ENCODE assay signal across 8 mouse cellular contexts in genomic region chr1:166048230-166048911, GRCm38 (mm10). TPM values are rescaled to one million over a fixed set of nuclear protein-coding genes. Genes with fewer than 3 reads are reported as not detected.
DNase-seq lines count a peak whose midpoint lies in the region; ATAC-seq and TF ChIP-seq lines count a peak whose summit lies in the region.

No protein-coding gene starts in this region.

- intact Hi-C loops in heart, adult 2 months (cut with DNase I) = no loop called here
- intact Hi-C loops in gastrocnemius, postnatal 36 days (cut with DNase I) = no loop called here

- H3K4me2 ChIP-seq in CH12.LX (ENCODE audit: insufficient read depth, low read depth, poor library complexity, severe bottlenecking) = peak overlapping the region; percentile 86
- peak overlapping the region; percentile 86 for H3K4me2 ChIP-seq in intestine, embryonic 16.5 days (ENCODE audit: low read depth, low read length)

- no peaks in the 10 kb centered on the region for H3K36me3 ChIP-seq in heart, adult 2 months (ENCODE audit: control insufficient read depth, insufficient read depth, low read length)
- no peaks in the 10 kb centered on the region for H3K36me3 ChIP-seq in CH12.LX (replicated peaks in 1 of 2; ENCODE audit: control insufficient read depth in 1 of 2, insufficient read depth in 1 of 2, low read length in 1 of 2)
- no peaks in the 10 kb centered on the region for H3K36me3 ChIP-seq in intestine, embryonic 16.5 days (ENCODE audit: control insufficient read depth, insufficient read depth, low read length)

- no peak for TF ChIP-seq CTCF in heart, adult 2 months (IDR thresholded peaks at IDR 0.05)
- no peak for TF ChIP-seq CTCF in CH12.LX (conservative IDR thresholded peaks at IDR 0.05 in 1 of 2, IDR thresholded peaks at IDR 0.05 in 1 of 2; ENCODE audit: low read depth in 2 of 2, low read length in 2 of 2)
- no peak for TF ChIP-seq CTCF in embryonic fibroblast, embryonic 13.5 days (IDR thresholded peaks at IDR 0.05; ENCODE audit: borderline replicate concordance, insufficient read depth, low read length)

- dilution Hi-C loops in CH12.LX (cut with MboI; ENCODE audit: extremely low pct_ligation_motif_present, extremely low pct_unique_long_range_greater_than_20kb, low sequenced_read_pairs) = no loop called here

- no peaks in the 10 kb centered on the region for H3K79me2 ChIP-seq in heart, adult 2 months (replicated peaks; ENCODE audit: control insufficient read depth, insufficient read depth, low read length)
- no peaks in the 10 kb centered on the region for H3K79me2 ChIP-seq in CH12.LX (replicated peaks; ENCODE audit: control insufficient read depth, extremely low read depth, insufficient read depth, poor library complexity, severe bottlenecking)

- peak in 1 of 2 experiments; percentile 28 for DNase-seq in heart, adult 2 months
- no peak for DNase-seq in heart, adult 11 months
- no peak for DNase-seq in CH12.LX (ENCODE audit: extremely low read depth)
- peak; percentile 54 for DNase-seq in thymus, postnatal 0 days (ENCODE audit: low spot score)
- no peak for DNase-seq in gastrocnemius, postnatal 36 days

- TF ChIP-seq POLR2A in heart, adult 2 months (IDR thresholded peaks at IDR 0.05; ENCODE audit: insufficient read depth, low read depth, low read length) = no peak
- TF ChIP-seq POLR2A in CH12.LX (IDR thresholded peaks at IDR 0.05; ENCODE audit: low read depth, low read length) = no peak
- TF ChIP-seq POLR2A in embryonic fibroblast, embryonic 13.5 days (IDR thresholded peaks at IDR 0.05; ENCODE audit: low read depth, low read length) = no peak

- TF ChIP-seq RAD21 in CH12.LX (IDR thresholded peaks at IDR 0.05; ENCODE audit: low read depth, low read length) = no peak

- no peak overlapping the region for H3K27ac ChIP-seq in heart, adult 2 months
- H3K27ac ChIP-seq in CH12.LX (ENCODE audit: insufficient read depth, low read depth) = no peak overlapping the region
- no peak overlapping the region for H3K27ac ChIP-seq in embryonic fibroblast, embryonic 13.5 days (ENCODE audit: insufficient read depth, low read length)
- no peak overlapping the region for H3K27ac ChIP-seq in intestine, embryonic 16.5 days (ENCODE audit: low read length)

- TF ChIP-seq EP300 in heart, adult 2 months (IDR thresholded peaks at IDR 0.05; ENCODE audit: insufficient read depth, low read depth, low read length) = no peak
- no peak for TF ChIP-seq EP300 in CH12.LX (IDR thresholded peaks at IDR 0.05; ENCODE audit: low read length)

- peak; percentile 58 for ATAC-seq in intestine, embryonic 16.5 days
- peak; percentile 67 for ATAC-seq in megakaryocyte-erythroid progenitor cell, adult 5-6 weeks (replicated peaks; ENCODE audit: low FRiP score, low TSS enrichment, poor library complexity, severe bottlenecking)

- no peaks in the 10 kb centered on the region for H3K27me3 ChIP-seq in heart, adult 2 months (ENCODE audit: control insufficient read depth, insufficient read depth, low read length)
- H3K27me3 ChIP-seq in CH12.LX (replicated peaks) = peaks cover 11% of the 10 kb centered on the region
- no peaks in the 10 kb centered on the region for H3K27me3 ChIP-seq in intestine, embryonic 16.5 days (replicated peaks; ENCODE audit: control insufficient read depth, insufficient read depth, low read length)

- in situ Hi-C loops in CH12.LX (cut with MboI; ENCODE audit: low pct_ligation_motif_present, low pct_unique_long_range_greater_than_20kb, low sequenced_read_pairs) = no loop called here

- H3K4me3 ChIP-seq in heart, adult 2 months = peak overlapping the region; percentile 49
- H3K4me3 ChIP-seq in CH12.LX (replicated peaks in 1 of 3; ENCODE audit: low read depth in 2 of 3, low read length in 2 of 3, poor library complexity in 1 of 3) = peak overlapping the region; percentile 30 to 63 (median 43)
- H3K4me3 ChIP-seq in embryonic fibroblast, embryonic 13.5 days (ENCODE audit: insufficient read depth, low read length) = peak overlapping the region; percentile 39
- peak overlapping the region; percentile 50 for H3K4me3 ChIP-seq in intestine, embryonic 16.5 days (ENCODE audit: low read length)

- H3K9me3 ChIP-seq in CH12.LX (replicated peaks; ENCODE audit: low read length) = no peaks in the 10 kb centered on the region
- H3K9me3 ChIP-seq in intestine, embryonic 16.5 days (ENCODE audit: control insufficient read depth, low read length) = no peaks in the 10 kb centered on the region

- H3K4me1 ChIP-seq in heart, adult 2 months (ENCODE audit: control insufficient read depth, insufficient read depth, low read length) = peaks cover 3% of the 10 kb centered on the region
- H3K4me1 ChIP-seq in CH12.LX (ENCODE audit: control insufficient read depth in 1 of 2, insufficient read depth in 2 of 2) = peaks cover 0 to 6% of the 10 kb centered on the region in 2 experiments; a peak in 2 of 4 replicates
- peaks cover 30% of the 10 kb centered on the region for H3K4me1 ChIP-seq in embryonic fibroblast, embryonic 13.5 days (ENCODE audit: control insufficient read depth, insufficient read depth, low read length)
- peaks cover 24% of the 10 kb centered on the region for H3K4me1 ChIP-seq in intestine, embryonic 16.5 days (ENCODE audit: control insufficient read depth, insufficient read depth, low read length)

- no peak overlapping the region; the same call in none of the 2 replicates for H3K9ac ChIP-seq in heart, adult 2 months (ENCODE audit: low read depth, low read length)
- H3K9ac ChIP-seq in CH12.LX (ENCODE audit: insufficient read depth, low read depth) = peak overlapping the region; percentile 14
- peak overlapping the region; percentile 50 for H3K9ac ChIP-seq in intestine, embryonic 16.5 days (ENCODE audit: low read depth, low read length)

- WGBS in heart, adult 2 months = under 1% methylated on average over 23 of the region's 23 CpGs
- WGBS in intestine, embryonic 16.5 days = 0% methylated on average over 23 of the region's 23 CpGs

TF ChIP-seq in CH12.LX, 34 proteins besides CTCF, POLR2A, EP300 and RAD21:
- TF ChIP-seq MAX (IDR thresholded peaks at IDR 0.05; ENCODE audit: low read length) (0 out of 2 replicates have a peak, but pooled peaks have one; percentile 14), ZNF384 (IDR thresholded peaks at IDR 0.05; ENCODE audit: low read depth, low read length) (no peak), MXI1 (IDR thresholded peaks at IDR 0.05; ENCODE audit: low read depth, low read length) (no peak), TBP (conservative IDR thresholded peaks at IDR 0.05; ENCODE audit: low read depth, low read length) (no peak)
TF ChIP-seq in CH12.LX: peak in this region for 1.

RNA-seq across cellular contexts. Expression of gene Pou2f1, which starts 45.9 kb away (rescaled TPM):
- 10 to 100 TPM in 1 of 2 experiments, 1 to 10 TPM in 1; 8.2 to 11.4 TPM for total RNA-seq in heart, adult 2 months (2021)
- polyA plus RNA-seq in heart, adult 2 months (2012; rRNA removed) = 7.6 and 8.6 TPM in 2 replicates
- 6.4 and 8.0 TPM in 2 replicates for total RNA-seq in CH12.LX (2012; rRNA removed)
- total RNA-seq in CH12.LX (2014; rRNA removed) = 6.6 and 7.4 TPM in 2 replicates
- 11.7 and 18.3 TPM in 2 replicates for polyA plus RNA-seq in CH12.LX (2012; ENCODE audit: insufficient read length, low read depth)
- 4.6 and 6.3 TPM in 2 replicates for polyA plus RNA-seq in embryonic fibroblast, embryonic 13.5 days (2011; ENCODE audit: insufficient read length, low read depth, missing spikeins)
- 8.3 and 8.4 TPM in 2 replicates for polyA plus RNA-seq in intestine, embryonic 16.5 days (2015; fragmentation: Nextera tagmentation; extraction: Ambion mirVana)
- total RNA-seq in megakaryocyte-erythroid progenitor cell, adult 5-6 weeks (2014; fragmentation: Nextera tagmentation) = 28.8 and 37.0 TPM in 2 replicates
- 13.0 and 34.7 TPM in 2 replicates for total RNA-seq in megakaryocyte-erythroid progenitor cell, adult 5-6 weeks (2017)
- polyA plus RNA-seq in thymus, postnatal 0 days (2015; fragmentation: Nextera tagmentation; extraction: Ambion mirVana) = 11.4 and 15.7 TPM in 2 replicates
- total RNA-seq in gastrocnemius, postnatal 36 days (2021) = 1 to 10 TPM; 6.4 to 7.9 TPM
